Mouse (Mus musculus) erythroblast, embryonic 14.5 days (primary cell): ENCODE measurements around the gene Rbm28.

Source experiments
- GATA1 ChIP-seq: IDR thresholded peaks from 2 replicates; pipeline ENCODE4 v1.6.1; 2012; ENCODE audit warnings: low read length, inconsistent platforms, mixed read lengths
- TAL1 ChIP-seq: IDR thresholded peaks from 3 replicates; pipeline ENCODE4 v1.6.1; 2012; ENCODE audit warnings: low read length, inconsistent platforms, mixed read lengths

DNA sequence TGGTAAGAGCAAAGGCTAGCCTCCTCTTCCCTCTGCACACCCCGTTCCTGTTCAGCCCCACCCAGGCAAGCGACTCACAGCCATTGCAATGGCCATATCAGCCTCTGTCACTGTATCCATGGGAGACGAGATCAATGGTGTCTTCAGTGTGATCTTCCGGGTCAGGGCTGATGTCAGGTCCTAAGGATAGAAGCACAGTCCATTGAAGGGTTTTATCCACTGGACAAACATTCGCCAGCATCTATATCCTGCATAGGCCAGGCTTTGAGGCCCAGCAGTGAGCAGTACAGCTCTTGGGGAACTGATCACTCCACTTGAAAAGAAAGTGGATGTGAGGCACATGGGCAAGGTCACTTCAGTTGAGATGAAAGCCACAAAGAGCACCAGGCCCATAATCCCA lies 42.2 kb upstream of the Rbm28 start:
- TF ChIP-seq TAL1 = no peak
- TF ChIP-seq GATA1 = no peak
